Mouse (Mus musculus) CD4-positive, CD25-positive, alpha-beta regulatory T cell, adult 4 months (primary cell): Measurements from ENCODE around the gene Efcc1. TPM values are rescaled to one million over a fixed set of nuclear protein-coding genes. Genes with fewer than 3 reads are reported as not detected.

Experiments used
- ATAC-seq: one replicate; pipeline ENCODE4 v1.8.0; 2017
- polyA plus RNA-seq, 2 experiments: library from polyadenylated mRNA; unstranded; fragments of 100-300 nt; shearing (Covaris generic); gene quantifications; one replicate each; pipeline ENCODE4 v1.2.1; 2017

Gene Efcc1
- polyA plus RNA-seq, 2 experiments from 2014 or later, result 0.58 TPM; not detected in 1

- ATAC-seq, result no peak
Measured at GRCm38 (mm10) chr6:87779174-87780165, 48.8 kb downstream of the Efcc1 start.

GRCm38 (mm10) chr6:87780546-87781301 is 50.1 kb downstream of the Efcc1 start:
- ATAC-seq, result no peak

GRCm38 (mm10) chr6:87784033-87784432 is 53.4 kb downstream of the Efcc1 start:
- ATAC-seq, result no peak

GRCm38 (mm10) chr6:87786621-87787020 is 56.0 kb downstream of the Efcc1 start:
- ATAC-seq, result no peak

- ATAC-seq, result no peak
Measured at GRCm38 (mm10) chr6:87787108-87787890, 56.6 kb downstream of the Efcc1 start.

- no peak for ATAC-seq
Measured at GRCm38 (mm10) chr6:87788266-87788895, 57.7 kb downstream of the Efcc1 start.

GRCm38 (mm10) chr6:87788896-87789587 is 58.4 kb downstream of the Efcc1 start:
- ATAC-seq, result no peak

- ATAC-seq, result no peak
Measured at GRCm38 (mm10) chr6:87789791-87790190, 59.1 kb downstream of the Efcc1 start.

GRCm38 (mm10) chr6:87790779-87791480 is 60.3 kb downstream of the Efcc1 start:
- ATAC-seq, result no peak

- no peak for ATAC-seq
Measured at GRCm38 (mm10) chr6:87791826-87792225, 61.2 kb downstream of the Efcc1 start.

- no peak for ATAC-seq
Measured at GRCm38 (mm10) chr6:87793821-87794510, 63.3 kb downstream of the Efcc1 start.

GRCm38 (mm10) chr6:87795385-87796150 is 64.9 kb downstream of the Efcc1 start:
- ATAC-seq, result no peak

GRCm38 (mm10) chr6:87796251-87796880 is 65.7 kb downstream of the Efcc1 start:
- ATAC-seq, result no peak

- no peak for ATAC-seq
Measured at GRCm38 (mm10) chr6:87797321-87797720, 66.7 kb downstream of the Efcc1 start.

- no peak for ATAC-seq
Measured at GRCm38 (mm10) chr6:87799576-87799975, 68.9 kb downstream of the Efcc1 start.

- no peak for ATAC-seq
Measured at GRCm38 (mm10) chr6:87802462-87802861, 71.8 kb downstream of the Efcc1 start.

GRCm38 (mm10) chr6:87804036-87804435 is 73.4 kb downstream of the Efcc1 start:
- ATAC-seq, result no peak

- ATAC-seq, result no peak
Measured at GRCm38 (mm10) chr6:87804886-87805285, 74.2 kb downstream of the Efcc1 start.

- ATAC-seq, result no peak
Measured at GRCm38 (mm10) chr6:87805448-87805847, 74.8 kb downstream of the Efcc1 start.
